ENCODE assay signal across 51 mouse cellular contexts in the genomic region with DNA sequence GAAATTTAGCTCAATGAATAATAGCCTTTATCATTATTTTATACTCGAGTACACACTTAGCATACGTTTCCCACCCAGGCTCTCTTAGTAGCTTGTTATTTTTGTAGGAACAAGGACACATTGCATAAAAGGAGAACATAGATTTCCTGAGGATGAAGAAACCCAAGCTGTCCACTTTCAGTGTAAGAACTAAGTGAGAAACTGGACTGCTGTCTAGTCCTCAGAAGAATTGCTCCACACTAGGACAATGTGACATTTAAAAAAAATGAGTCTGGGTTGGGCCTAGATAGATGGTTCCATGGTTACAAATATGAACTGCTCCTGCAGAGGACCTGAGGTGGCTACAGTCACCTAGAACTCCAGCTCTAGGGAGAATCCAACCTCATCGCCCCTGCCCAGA. TPM values are rescaled to one million over a fixed set of nuclear protein-coding genes. Genes with fewer than 3 reads are reported as not detected.
"Had no signal": no experiment of that assay in that cellular context is flagged by ENCODE, and none has a peak within 500 bp of the region (broad histone marks: within the 10 kb centered on the region; RNA-seq: fewer than 3 reads in every experiment).

No protein-coding gene starts in this region.

- ATAC-seq: hindbrain, postnatal 0 days; inflammation-experienced regulatory T-cells, adult 6 months; intestine, embryonic 15.5 days; intestine, embryonic 16.5 days; intestine, postnatal 0 days had no signal

- DNase-seq: heart, adult 2 months; heart, postnatal 10 days; heart, postnatal 14 days; heart, postnatal 36 days; heart, postnatal 4 days; kidney, adult 11 months; kidney, adult 18-20 months; kidney, adult 2 months; kidney, adult 8-10 months; kidney, adult 9 months; kidney, postnatal 10 days; kidney, postnatal 14 days; kidney, postnatal 25 days; kidney, postnatal 36 days; kidney, postnatal 4 days; layer of hippocampus, adult 9-11 months; layer of hippocampus, postnatal 36 days had no signal

- H3K9ac ChIP-seq: heart, embryonic 12.5 days; heart, embryonic 13.5 days; heart, embryonic 15.5 days; hindbrain, embryonic 12.5 days; hindbrain, embryonic 13.5 days; hindbrain, embryonic 14.5 days; hindbrain, embryonic 15.5 days; intestine, embryonic 15.5 days; kidney, embryonic 15.5 days had no signal

- H3K4me2 ChIP-seq: heart, embryonic 11.5 days; heart, embryonic 12.5 days; heart, embryonic 13.5 days; heart, embryonic 15.5 days; hindbrain, embryonic 12.5 days; hindbrain, embryonic 13.5 days; hindbrain, embryonic 14.5 days; hindbrain, embryonic 15.5 days; intestine, embryonic 15.5 days; kidney, embryonic 15.5 days had no signal

- H3K9me3 ChIP-seq: heart, embryonic 10.5 days; heart, embryonic 12.5 days; heart, embryonic 13.5 days; heart, embryonic 15.5 days; hindbrain, embryonic 10.5 days; hindbrain, embryonic 12.5 days; hindbrain, embryonic 13.5 days; hindbrain, embryonic 15.5 days; intestine, embryonic 15.5 days; kidney, embryonic 15.5 days had no signal

- H3K4me1 ChIP-seq: hindbrain, embryonic 12.5 days; hindbrain, embryonic 13.5 days; hindbrain, embryonic 15.5 days; kidney, embryonic 15.5 days had no signal

- H3K36me3 ChIP-seq: heart, embryonic 10.5 days; heart, embryonic 12.5 days; heart, embryonic 13.5 days; heart, embryonic 15.5 days; hindbrain, embryonic 10.5 days; hindbrain, embryonic 12.5 days; hindbrain, embryonic 13.5 days; hindbrain, embryonic 15.5 days; intestine, embryonic 15.5 days; kidney, embryonic 15.5 days had no signal

- H3K27me3 ChIP-seq: heart, embryonic 12.5 days; heart, embryonic 13.5 days; heart, embryonic 15.5 days; hindbrain, embryonic 12.5 days; hindbrain, embryonic 13.5 days; hindbrain, embryonic 15.5 days; intestine, embryonic 15.5 days; kidney, embryonic 15.5 days had no signal

- H3K4me3 ChIP-seq: heart, adult 2 months; heart, embryonic 10.5 days; heart, embryonic 12.5 days; heart, embryonic 13.5 days; heart, embryonic 15.5 days; hindbrain, embryonic 10.5 days; hindbrain, embryonic 12.5 days; hindbrain, embryonic 13.5 days; hindbrain, embryonic 15.5 days; intestine, embryonic 15.5 days; kidney, embryonic 15.5 days; layer of hippocampus, adult 2 months had no signal

- H3K27ac ChIP-seq: heart, adult 2 months; heart, embryonic 10.5 days; heart, embryonic 13.5 days; heart, embryonic 15.5 days; hindbrain, embryonic 12.5 days; hindbrain, embryonic 13.5 days; hindbrain, embryonic 14.5 days; hindbrain, embryonic 15.5 days; hindbrain, postnatal 0 days; intestine, embryonic 15.5 days; kidney, embryonic 15.5 days; kidney, postnatal 0 days; layer of hippocampus, adult 2 months had no signal

RNA-seq across cellular contexts. Expression of a gene that starts 20.7 kb away (rescaled TPM):
- total RNA-seq: heart, adult 2 months; heart, adult 8-10 months; heart, postnatal 10 days; heart, postnatal 14 days; heart, postnatal 25 days; heart, postnatal 36 days; heart, postnatal 4 days; hematopoietic stem cell, adult 5-6 weeks; hindbrain, postnatal 0 days; layer of hippocampus, adult 18-20 months; layer of hippocampus, adult 2 months; layer of hippocampus, adult 8-10 months; layer of hippocampus, postnatal 10 days; layer of hippocampus, postnatal 14 days; layer of hippocampus, postnatal 25 days; layer of hippocampus, postnatal 36 days had no signal
- polyA plus RNA-seq: heart, adult 2 months; heart, embryonic 10.5 days; heart, embryonic 11.5 days; heart, embryonic 12.5 days; heart, embryonic 13.5 days; heart, embryonic 14.5 days; heart, embryonic 15.5 days; heart, embryonic 16.5 days; heart, postnatal 0 days; hindbrain, embryonic 10.5 days; hindbrain, embryonic 11.5 days; hindbrain, embryonic 12.5 days; hindbrain, embryonic 13.5 days; hindbrain, embryonic 14.5 days; hindbrain, embryonic 15.5 days; hindbrain, postnatal 0 days; inflammation-experienced regulatory T-cells, adult 6 months; intestine, embryonic 14.5 days; intestine, embryonic 15.5 days; intestine, embryonic 16.5 days; intestine, postnatal 0 days; kidney, adult 2 months; kidney, embryonic 14.5 days; kidney, embryonic 15.5 days; kidney, embryonic 16.5 days; kidney, postnatal 0 days; large intestine, adult 2 months had no signal
